Mouse (Mus musculus) heart, embryonic 12.5 days (tissue): ENCODE data around the gene Vmn2r73. TPM values are rescaled to one million over a fixed set of nuclear protein-coding genes. Genes with fewer than 3 reads are reported as not detected.
"Not testable (repeated sequence)": the region's sequence is repeated elsewhere in the genome, so short reads cannot be mapped to it uniquely, and the experiment has no call there.

Experiments used
- ATAC-seq: fragments of 200-750 bp; cut with Nextera tagmentation; 2 replicates; pipeline ENCODE4 v1.8.0; 2017; ENCODE audit warnings: moderate TSS enrichment, moderate library complexity; ENCODE audit not compliant: insufficient number of reproducible peaks, low FRiP score
- H3K27ac ChIP-seq: fragments of 300-500 bp; sonication (generic); 2 replicates; pipeline ENCODE4 v1.5.1; 2016; ENCODE audit warnings: mild to moderate bottlenecking, moderate library complexity; ENCODE audit not compliant: poor library complexity, severe bottlenecking
- H3K27me3 ChIP-seq: fragments of 300-500 bp; sonication (generic); replicated peaks from 2 replicates; pipeline ENCODE4 v1.6.1; 2016; ENCODE audit warnings: mild to moderate bottlenecking, moderate library complexity
- H3K36me3 ChIP-seq: fragments of 300-500 bp; sonication (generic); 2 replicates; pipeline ENCODE4 v1.6.1; 2016; ENCODE audit warnings: mild to moderate bottlenecking, moderate library complexity
- H3K4me1 ChIP-seq: fragments of 300-500 bp; sonication (generic); replicated peaks from 2 replicates; pipeline ENCODE4 v1.6.1; 2016; ENCODE audit warnings: mild to moderate bottlenecking
- H3K4me2 ChIP-seq: fragments of 300-500 bp; sonication (generic); 2 replicates; pipeline ENCODE4 v1.6.1; 2016; ENCODE audit warnings: mild to moderate bottlenecking, moderate library complexity
- H3K4me3 ChIP-seq: fragments of 300-500 bp; sonication (generic); 2 replicates; pipeline ENCODE4 v1.5.1; 2016; ENCODE audit warnings: mild to moderate bottlenecking
- H3K9ac ChIP-seq: fragments of 300-500 bp; sonication (generic); 2 replicates; pipeline ENCODE4 v1.6.1; 2016; ENCODE audit warnings: mild to moderate bottlenecking, moderate library complexity
- H3K9me3 ChIP-seq: fragments of 300-500 bp; sonication (generic); replicated peaks from 2 replicates; pipeline ENCODE4 v1.6.1; 2016; ENCODE audit warnings: mild to moderate bottlenecking, moderate library complexity
- WGBS: fragments of 180-500 bp; shearing (Covaris S2); methylation state at CpG from one replicate; pipeline ENCODE4 v1.1.7; 2016; 5-methylcytosine and 5-hydroxymethylcytosine counted together
- polyA plus RNA-seq: library from polyadenylated mRNA; unstranded; fragments of >200 nt; fragmentation: Nextera tagmentation; extraction: Ambion mirVana; gene quantifications from 2 replicates; pipeline ENCODE4 v1.2.1, GENCODE M21; 2016

Gene Vmn2r73
- polyA plus RNA-seq = not detected in 2 replicates

DNA sequence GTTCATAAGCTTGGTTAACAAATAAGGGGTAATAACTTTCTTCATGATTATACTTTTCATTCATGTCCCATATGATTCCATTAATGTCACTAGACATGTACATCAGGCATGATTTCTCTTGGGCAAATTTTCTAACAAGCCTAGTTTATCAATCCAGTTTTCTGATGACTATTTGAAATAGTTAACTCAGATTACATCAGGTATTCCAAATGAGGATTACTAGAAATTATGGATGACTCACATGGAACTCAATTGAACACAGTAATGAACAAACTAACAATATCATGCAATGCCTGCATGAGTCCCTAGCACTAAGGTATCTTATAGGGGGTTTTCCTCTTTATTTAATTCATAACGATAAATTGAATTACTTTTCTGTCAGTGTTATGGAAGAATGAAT, at the start of gene Vmn2r73:
Vmn2r73 (minus strand) TSS at position 101 of the 400 bp plus-strand sequence.
- H3K27ac ChIP-seq = no peak within 1 kb of the TSS
- H3K4me1 ChIP-seq = no peaks in the 10 kb centered on the region
- no peaks in the 10 kb centered on the region for H3K36me3 ChIP-seq
- H3K9ac ChIP-seq = no peak within 1 kb of the TSS
- H3K4me2 ChIP-seq = no peak within 1 kb of the TSS
- ATAC-seq = no peak
- 0 out of 2 replicates have a peak, but pooled peaks cover 1% of the 10 kb centered on the region for H3K9me3 ChIP-seq
- H3K27me3 ChIP-seq = no peaks in the 10 kb centered on the region
- H3K4me3 ChIP-seq = no peak within 1 kb of the TSS
- 74% methylated on average over 1 of the region's 1 CpGs for WGBS

- Histone ChIP-seq H3K9me3 (no peaks in the 10 kb centered on the region), H3K9ac (no peak overlapping the region), H3K36me3 (no peaks in the 10 kb centered on the region), H3K4me2 (no peak overlapping the region), H3K27me3 (no peaks in the 10 kb centered on the region), H3K4me1 (no peaks in the 10 kb centered on the region), H3K27ac (no peak overlapping the region), H3K4me3 (no peak overlapping the region)
- no peak for ATAC-seq
- 15% methylated on average over 2 of the region's 2 CpGs for WGBS
These were observed 35.7 kb downstream of the Vmn2r73 start for GRCm38 (mm10) chr7:85840090-85840948.

DNA sequence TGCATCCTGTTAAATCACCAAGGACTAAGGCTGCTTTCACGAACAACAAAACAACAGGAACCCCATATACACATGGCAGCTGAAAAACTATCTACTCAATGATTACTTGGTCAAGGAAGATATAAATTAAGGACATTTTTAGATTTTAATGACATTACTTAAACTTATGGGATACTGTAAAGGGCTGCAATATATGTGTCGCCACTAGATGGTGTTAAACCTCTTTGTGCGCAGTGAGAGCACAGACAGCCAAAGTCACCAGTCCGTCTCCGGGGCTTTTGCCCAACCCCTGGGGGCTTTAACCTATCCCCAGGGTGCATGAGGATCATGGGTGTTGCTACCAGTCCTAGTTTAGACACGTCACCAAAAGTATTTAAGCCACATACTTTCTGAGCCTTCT, 58.0 kb downstream of the Vmn2r73 start:
- 14% methylated on average over 6 of the region's 6 CpGs for WGBS
- not testable (repeated sequence) for ATAC-seq, H3K27me3 ChIP-seq, H3K4me2 ChIP-seq, H3K27ac ChIP-seq, H3K4me1 ChIP-seq, H3K36me3 ChIP-seq, H3K9ac ChIP-seq, H3K9me3 ChIP-seq, H3K4me3 ChIP-seq

Other genes starting within 250 kb of the Vmn2r73 start
- gene Vmn2r72, start 121.2 kb downstream of the Vmn2r73 start, polyA plus RNA-seq = not detected in 2 replicates
- gene Vmn2r74, start 85.4 kb upstream of the Vmn2r73 start, polyA plus RNA-seq = not detected in 2 replicates